Mouse (Mus musculus) liver, embryonic 14.5 days (tissue): ENCODE measurements around the gene Nrxn3. TPM values are rescaled to one million over a fixed set of nuclear protein-coding genes. Genes with fewer than 3 reads are reported as not detected.

Experiments
- ATAC-seq: fragments of 200-750 bp; cut with Nextera tagmentation; 2 replicates; pipeline ENCODE4 v1.8.0; 2017; ENCODE audit warnings: moderate number of reproducible peaks, mild to moderate bottlenecking, moderate library complexity; ENCODE audit not compliant: insufficient read depth
- DNase-seq, 3 experiments: peaks; one replicate each; pipeline ENCODE4 v3.0.0-alpha.2; 2012 to 2013; ENCODE audit warnings: low read depth in 3 of 3, low spot score in 3 of 3
- H3K27ac ChIP-seq: fragments of 300-500 bp; sonication (generic); 2 replicates; pipeline ENCODE4 v1.5.1; 2014; ENCODE audit warnings: moderate library complexity, mild to moderate bottlenecking, control low read depth, inconsistent platforms
- H3K27me3 ChIP-seq: fragments of 300-500 bp; sonication (generic); 2 replicates; pipeline ENCODE4 v1.6.1; 2014; ENCODE audit warnings: mild to moderate bottlenecking, low read length, moderate library complexity; ENCODE audit not compliant: control insufficient read depth, insufficient read depth
- H3K36me3 ChIP-seq: fragments of 300-500 bp; sonication (generic); replicated peaks from 2 replicates; pipeline ENCODE4 v1.6.1; 2014; ENCODE audit warnings: low read depth; ENCODE audit not compliant: control insufficient read depth, insufficient read depth
- H3K4me1 ChIP-seq, 2 experiments: fragments of 200-500 bp in 1 of 2; fragments of 300-500 bp in 1 of 2; sonication (generic) in 1 of 2; replicated peaks; 2 replicates each; pipeline ENCODE4 v1.6.1; 2012 to 2014; ENCODE audit warnings: antibody characterized with exemption in 1 of 2, inconsistent platforms in 1 of 2, low read length in 1 of 2; ENCODE audit not compliant: control insufficient read depth in 2 of 2, insufficient read depth in 2 of 2
- H3K4me2 ChIP-seq: fragments of 300-500 bp; sonication (generic); 2 replicates; pipeline ENCODE4 v1.6.1; 2014; ENCODE audit warnings: low read depth, mild to moderate bottlenecking, control low read depth, moderate library complexity
- H3K4me3 ChIP-seq, 2 experiments: fragments of 200-500 bp in 1 of 2; fragments of 300-500 bp in 1 of 2; sonication (generic) in 1 of 2; 2 replicates each; pipeline ENCODE4 v1.5.1; 2012 to 2014; ENCODE audit warnings: low read depth in 2 of 2, low read length in 2 of 2, mild to moderate bottlenecking in 2 of 2, control low read depth in 1 of 2, inconsistent platforms in 1 of 2, moderate library complexity in 1 of 2; ENCODE audit not compliant: insufficient read depth in 1 of 2
- H3K9ac ChIP-seq: fragments of 300-500 bp; sonication (generic); replicated peaks from 2 replicates; pipeline ENCODE4 v1.6.1; 2014; ENCODE audit warnings: mild to moderate bottlenecking, control low read depth, moderate library complexity
- H3K9me3 ChIP-seq: fragments of 300-500 bp; sonication (generic); 2 replicates; pipeline ENCODE4 v1.6.1; 2016; ENCODE audit warnings: low read length, mixed read lengths; ENCODE audit not compliant: control insufficient read depth
- CTCF ChIP-seq: IDR thresholded peaks from 2 replicates; pipeline ENCODE4 v1.5.1; 2016; ENCODE audit warnings: antibody characterized with exemption, low read depth, control low read depth
- EP300 ChIP-seq: IDR thresholded peaks from 2 replicates; pipeline ENCODE4 v1.6.1; 2016; ENCODE audit warnings: antibody characterized with exemption, low read depth
- WGBS: fragments of 180-500 bp; shearing (Covaris S2); extraction: QIAGEN DNeasy Blood & Tissue Kit; methylation state at CpG from one replicate; pipeline ENCODE4 v1.1.7; 2014; ENCODE audit not compliant: insufficient replicate concordance; 5-methylcytosine and 5-hydroxymethylcytosine counted together
- polyA plus RNA-seq, 2 experiments: library from polyadenylated mRNA; depleted of rRNA in 1 of 2; stranded (reverse) in 1 of 2; unstranded in 1 of 2; fragments of >200 nt; fragmentation: Nextera tagmentation in 1 of 2; extraction: Ambion mirVana in 1 of 2; gene quantifications; 2 replicates each; pipeline versions ENCODE4 v1.2.1 to v1.2.3; 2012 to 2014

Nrxn3 gene
- polyA plus RNA-seq, 2 experiments, result 0.12 to 0.38 TPM

DNA sequence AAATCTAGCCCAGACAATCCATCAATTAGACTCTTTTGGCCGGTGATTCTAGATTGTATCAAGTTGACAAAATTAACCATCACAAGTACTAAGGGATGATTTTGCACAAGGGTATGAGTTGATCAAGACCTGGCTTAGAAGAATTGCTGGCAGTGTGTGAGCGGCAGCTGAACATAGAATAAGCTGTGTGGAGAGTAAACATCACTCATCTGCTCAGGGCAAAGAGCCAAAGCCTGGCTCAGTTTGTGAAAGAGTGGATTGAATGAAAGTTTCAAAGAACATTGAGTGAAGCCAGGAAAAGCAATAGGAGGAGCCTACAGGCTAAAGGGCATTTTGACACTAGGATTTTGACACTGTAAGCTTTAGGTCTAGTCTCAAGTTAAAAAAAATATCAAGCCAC is 828.6 kb downstream of the Nrxn3 start:
- H3K27me3 ChIP-seq, result no peaks in the 10 kb centered on the region
- TF ChIP-seq CTCF (no peak), EP300 (no peak)
- H3K4me1 ChIP-seq, result no peaks in the 10 kb centered on the region
- H3K9me3 ChIP-seq, result no peaks in the 10 kb centered on the region
- WGBS, result 65% methylated on average over 2 of the region's 2 CpGs
- H3K27ac ChIP-seq, result no peak overlapping the region
- H3K36me3 ChIP-seq, result no peaks in the 10 kb centered on the region
- no peak overlapping the region for H3K4me3 ChIP-seq
- ATAC-seq, result no peak
- no peak overlapping the region for H3K4me2 ChIP-seq
- DNase-seq, result no peak
- H3K9ac ChIP-seq, result no peak overlapping the region

DNA sequence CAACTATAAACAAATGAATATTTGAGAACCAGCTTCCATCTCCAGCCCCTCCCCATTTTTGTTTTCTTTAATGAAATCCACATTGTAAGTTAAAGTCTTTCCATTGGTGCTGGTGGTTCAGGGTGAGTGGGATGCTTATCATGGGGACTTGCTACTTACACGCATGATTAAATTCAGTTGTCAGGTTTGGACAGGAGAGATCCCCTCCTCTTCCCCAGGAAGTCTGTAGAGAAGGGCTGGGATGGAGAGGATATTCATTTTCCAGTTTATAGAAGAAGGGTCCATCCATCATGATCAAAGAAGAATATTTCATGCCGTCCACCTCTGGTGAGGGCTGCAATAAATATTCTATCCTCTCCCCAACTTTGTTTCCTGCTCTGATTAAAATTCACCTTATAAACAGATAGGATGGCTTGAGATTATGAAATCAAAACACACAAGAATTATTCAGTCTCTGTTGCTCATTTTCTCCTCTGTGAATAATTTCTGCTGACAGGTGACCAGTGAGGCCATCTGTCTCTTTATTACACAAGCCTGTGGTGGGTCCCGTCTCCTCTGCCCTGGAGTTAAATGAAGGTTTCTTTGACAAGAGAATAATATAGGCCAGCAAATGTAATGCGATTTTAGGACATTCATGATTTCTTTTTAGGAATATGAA is 830.7 kb downstream of the Nrxn3 start:
- ATAC-seq, result no peak
- Histone ChIP-seq H3K27ac (no peak overlapping the region), H3K9me3 (no peaks in the 10 kb centered on the region), H3K36me3 (no peaks in the 10 kb centered on the region), H3K4me1 (no peaks in the 10 kb centered on the region), H3K9ac (no peak overlapping the region), H3K4me2 (no peak overlapping the region), H3K27me3 (no peaks in the 10 kb centered on the region), H3K4me3 (no peak overlapping the region)
- TF ChIP-seq EP300, result no peak
- no peak for TF ChIP-seq CTCF
- no peak for DNase-seq
- 44% methylated on average over 4 of the region's 4 CpGs for WGBS

DNA sequence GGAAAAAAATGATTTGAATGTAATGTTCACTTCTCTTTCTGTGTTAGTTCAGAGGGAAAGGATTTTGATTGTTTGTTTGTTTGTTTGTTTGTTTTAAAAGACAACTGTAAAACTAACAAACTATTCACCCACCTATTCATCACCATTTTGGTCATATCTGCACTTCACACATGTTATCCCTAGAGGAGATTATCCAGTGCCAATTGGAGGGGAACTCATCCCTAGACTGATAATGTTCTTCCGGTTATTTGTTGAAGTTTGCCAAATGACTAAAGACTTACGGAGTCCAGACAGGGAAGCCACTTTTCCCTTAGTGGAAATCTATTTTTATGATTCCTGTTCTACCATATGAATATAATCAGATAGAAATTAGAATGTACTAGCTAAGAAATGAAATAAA is 831.5 kb downstream of the Nrxn3 start:
- Histone ChIP-seq H3K27ac (no peak overlapping the region), H3K9me3 (no peaks in the 10 kb centered on the region), H3K36me3 (no peaks in the 10 kb centered on the region), H3K9ac (no peak overlapping the region), H3K4me3 (no peak overlapping the region), H3K4me1 (no peaks in the 10 kb centered on the region), H3K27me3 (no peaks in the 10 kb centered on the region), H3K4me2 (no peak overlapping the region)
- TF ChIP-seq CTCF, result no peak
- no peak for TF ChIP-seq EP300
- 64% methylated on average over 2 of the region's 2 CpGs for WGBS
- ATAC-seq (no peak), DNase-seq (no peak)

DNA sequence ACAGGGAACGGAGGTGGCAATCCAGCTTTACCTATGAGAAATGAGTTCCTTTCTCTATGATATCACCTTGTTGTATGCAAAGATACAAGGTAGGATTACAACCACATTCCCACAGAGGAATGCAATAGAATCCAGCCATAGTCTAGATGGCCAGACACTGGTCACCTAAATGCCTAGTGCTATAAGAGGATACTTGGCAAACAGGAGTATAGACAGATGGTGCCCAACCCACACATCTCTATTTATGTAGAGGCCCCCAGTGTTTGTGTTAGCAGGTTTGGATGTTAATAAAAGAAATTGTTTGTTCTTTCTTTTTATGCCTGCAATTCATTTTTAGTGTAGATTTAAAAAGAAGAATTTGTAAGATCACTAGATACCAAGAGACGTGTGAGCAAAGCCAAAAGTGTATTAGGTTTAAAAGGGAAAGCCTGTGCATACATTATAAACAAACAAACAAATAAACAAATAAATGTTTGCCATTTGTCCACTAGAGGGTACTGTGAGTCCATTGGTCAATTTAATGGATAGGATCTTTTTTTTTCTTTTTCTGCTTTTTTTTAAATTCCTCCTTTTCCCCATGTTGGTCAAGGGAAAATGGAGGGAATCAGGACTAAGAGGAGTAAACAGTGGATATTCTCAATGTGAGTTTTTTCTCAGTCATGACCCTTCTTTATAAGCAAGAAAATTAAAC is 832.2 kb downstream of the Nrxn3 start:
- Histone ChIP-seq H3K36me3 (no peaks in the 10 kb centered on the region), H3K4me3 (no peak overlapping the region), H3K9me3 (no peaks in the 10 kb centered on the region), H3K27me3 (no peaks in the 10 kb centered on the region), H3K9ac (no peak overlapping the region), H3K27ac (no peak overlapping the region), H3K4me2 (no peak overlapping the region), H3K4me1 (no peaks in the 10 kb centered on the region)
- 46% methylated on average over 2 of the region's 2 CpGs for WGBS
- ATAC-seq, result no peak
- no peak for TF ChIP-seq CTCF
- no peak for TF ChIP-seq EP300
- no peak for DNase-seq

DNA sequence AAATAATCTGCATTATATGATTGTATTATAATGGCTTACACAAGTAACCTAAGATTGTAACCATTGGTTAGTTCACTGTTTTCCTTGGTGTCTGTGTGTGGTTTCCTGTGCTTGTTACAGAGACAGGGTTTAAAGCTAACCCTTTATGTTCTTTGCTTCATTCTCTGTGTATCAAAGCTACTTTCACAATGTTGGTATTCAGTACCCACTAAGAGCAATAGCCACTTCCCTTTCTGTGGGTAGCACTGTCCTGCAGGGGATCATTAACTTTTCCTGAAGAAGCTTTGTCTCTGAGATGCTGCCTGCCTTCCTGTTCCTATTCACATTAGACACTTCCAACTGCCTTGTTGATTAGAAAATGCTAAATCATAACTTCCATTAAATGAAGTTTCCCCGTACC is 836.2 kb downstream of the Nrxn3 start:
- ATAC-seq, result no peak
- no peak for DNase-seq
- Histone ChIP-seq H3K27ac (no peak overlapping the region), H3K4me1 (no peaks in the 10 kb centered on the region), H3K36me3 (no peaks in the 10 kb centered on the region), H3K4me3 (no peak overlapping the region), H3K9ac (no peak overlapping the region), H3K9me3 (no peaks in the 10 kb centered on the region), H3K4me2 (no peak overlapping the region), H3K27me3 (no peaks in the 10 kb centered on the region)
- TF ChIP-seq EP300, result no peak
- no peak for TF ChIP-seq CTCF
- WGBS, result 48% methylated on average over 1 of the region's 1 CpGs
